Mouse (Mus musculus) liver, postnatal 0 days (tissue): Measurements from ENCODE around the gene Sympk.

Experiments
- CTCF ChIP-seq: sonication (generic); IDR thresholded peaks from 2 replicates; pipeline ENCODE4 v1.5.1; 2016; ENCODE audit warnings: antibody characterized with exemption, low read depth
- EP300 ChIP-seq: IDR thresholded peaks from 2 replicates; pipeline ENCODE4 v1.6.1; 2016; ENCODE audit warnings: antibody characterized with exemption, low read depth, mild to moderate bottlenecking

DNA sequence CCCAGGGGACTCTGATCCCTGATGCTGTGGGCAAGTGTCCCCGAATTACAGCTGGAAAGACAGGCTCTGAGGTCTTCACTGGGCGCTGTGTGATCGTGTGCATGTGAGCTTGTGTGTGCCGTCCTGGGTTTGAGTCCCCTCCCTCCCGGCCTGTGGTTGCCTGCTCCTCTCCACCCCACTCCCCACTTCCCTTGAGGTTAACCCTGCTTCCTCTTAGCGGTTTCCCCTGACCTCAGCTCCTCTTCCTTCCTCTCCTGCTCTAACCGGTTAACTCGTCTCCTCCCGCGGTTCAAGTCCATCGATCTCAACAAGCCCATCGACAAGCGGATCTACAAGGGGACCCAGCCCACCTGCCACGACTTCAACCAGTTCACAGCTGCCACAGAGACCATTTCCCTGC lies 53.6 kb downstream of the Sympk start:
- TF ChIP-seq CTCF (no peak), EP300 (peak; percentile 46; the same call in 1 of the 2 replicates)
